Mouse (Mus musculus): Measurements from ENCODE around the gene Krtap9-3. TPM values are rescaled to one million over a fixed set of nuclear protein-coding genes. Genes with fewer than 3 reads are reported as not detected.

The Krtap9-3 gene
- polyA plus RNA-seq, 1 experiment from 2014 or later = not detected

DNA sequence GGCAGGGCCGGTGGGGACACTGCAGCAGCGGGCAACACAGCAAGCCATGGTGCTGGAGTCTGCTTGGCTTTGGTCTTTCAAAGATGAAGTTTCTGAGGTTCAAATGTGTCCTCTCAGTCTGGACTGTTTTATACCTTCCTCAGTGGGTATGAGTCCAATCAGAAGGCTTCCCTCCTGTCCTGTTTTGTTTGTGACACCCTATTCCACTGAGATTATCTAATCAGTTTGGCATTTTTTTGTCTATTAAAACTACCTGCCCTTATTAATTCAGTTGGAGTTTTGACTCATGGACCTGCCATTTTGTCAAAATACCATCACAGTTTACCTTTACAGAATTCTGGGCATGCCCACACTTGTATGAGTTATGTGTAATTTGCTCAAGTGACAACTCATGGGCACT is 41.2 kb downstream of the Krtap9-3 start, which contains the start of gene Krtap3-2:
TSS of gene Krtap3-2 (minus strand) at position 101 of the 400 bp plus-strand sequence.
- H3K9ac ChIP-seq (replicated peaks; ENCODE audit: low read length) = no peak within 1 kb of the TSS
- ATAC-seq (ENCODE audit: low FRiP score, low TSS enrichment) = no peak
- DNase-seq = no peak
- no peaks in the 10 kb centered on the region for H3K4me1 ChIP-seq (ENCODE audit: control insufficient read depth, insufficient read depth, low read length)
- H3K9me3 ChIP-seq (ENCODE audit: control insufficient read depth, low read length) = no peaks in the 10 kb centered on the region
- H3K4me3 ChIP-seq (replicated peaks; ENCODE audit: low read depth, low read length) = no peak within 1 kb of the TSS
- H3K27ac ChIP-seq (replicated peaks; ENCODE audit: low read depth, low read length) = no peak within 1 kb of the TSS
- 81% methylated on average over 2 of the region's 2 CpGs for WGBS
- H3K27me3 ChIP-seq (ENCODE audit: control insufficient read depth, insufficient read depth, low read length) = no peaks in the 10 kb centered on the region
- no peak within 1 kb of the TSS for H3K4me2 ChIP-seq (ENCODE audit: low read length)
- H3K36me3 ChIP-seq (ENCODE audit: control insufficient read depth, insufficient read depth, low read length) = no peaks in the 10 kb centered on the region

DNA sequence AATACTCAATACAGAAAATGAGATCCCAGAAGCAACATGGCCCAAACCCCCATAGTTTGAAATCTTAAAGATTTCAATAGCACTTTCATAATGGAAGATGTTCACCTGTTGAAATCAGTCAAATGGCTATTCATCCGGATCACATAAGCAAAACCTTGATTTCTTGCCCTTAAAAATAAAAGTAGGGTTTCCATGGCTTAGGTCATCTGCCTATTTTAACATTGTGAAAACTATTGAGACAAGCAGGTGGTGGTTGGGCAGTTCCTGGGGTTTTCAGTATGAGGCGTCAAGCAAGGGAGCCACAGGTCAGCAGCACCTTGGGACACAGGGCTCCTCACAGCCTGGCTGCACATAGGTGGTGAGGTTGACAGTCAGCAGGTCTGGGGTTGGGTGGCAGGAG is 41.7 kb downstream of the Krtap9-3 start:
- Histone ChIP-seq H3K9ac (replicated peaks; ENCODE audit: low read length) (no peak overlapping the region), H3K27me3 (ENCODE audit: control insufficient read depth, insufficient read depth, low read length) (no peaks in the 10 kb centered on the region), H3K27ac (replicated peaks; ENCODE audit: low read depth, low read length) (no peak overlapping the region), H3K36me3 (ENCODE audit: control insufficient read depth, insufficient read depth, low read length) (no peaks in the 10 kb centered on the region), H3K4me1 (ENCODE audit: control insufficient read depth, insufficient read depth, low read length) (no peaks in the 10 kb centered on the region), H3K4me2 (ENCODE audit: low read length) (no peak overlapping the region), H3K4me3 (replicated peaks; ENCODE audit: low read depth, low read length) (no peak overlapping the region), H3K9me3 (ENCODE audit: control insufficient read depth, low read length) (no peaks in the 10 kb centered on the region)
- DNase-seq = no peak
- 86% methylated on average over 2 of the region's 2 CpGs for WGBS
- ATAC-seq (ENCODE audit: low FRiP score, low TSS enrichment) = no peak

DNA sequence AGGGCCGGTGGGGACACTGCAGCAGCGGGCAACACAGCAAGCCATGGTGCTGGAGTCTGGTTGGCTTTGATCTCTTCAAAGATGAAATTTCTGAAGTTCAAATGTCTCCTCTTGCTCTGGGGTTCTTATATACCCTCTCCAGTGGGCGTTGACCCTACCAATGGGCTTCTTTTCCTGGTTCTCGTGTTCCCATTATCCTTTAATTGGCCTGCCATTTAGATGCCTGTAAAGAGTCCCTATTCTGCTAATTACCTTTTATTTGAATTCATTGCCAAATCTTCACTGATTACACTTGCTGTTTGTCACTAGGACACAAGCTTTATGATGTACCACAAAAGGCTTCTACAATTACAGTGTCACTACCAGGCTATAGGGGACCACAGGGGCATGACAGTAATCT is 47.1 kb downstream of the Krtap9-3 start, which contains the start of gene Krtap3-3:
TSS of gene Krtap3-3 (minus strand) at position 101 of the 400 bp plus-strand sequence.
- whole genome bisulfite sequencing = 86% methylated on average over 4 of the region's 4 CpGs
- Histone ChIP-seq H3K4me3 (replicated peaks; ENCODE audit: low read depth, low read length) (no peak within 1 kb of the TSS), H3K4me1 (ENCODE audit: control insufficient read depth, insufficient read depth, low read length) (no peaks in the 10 kb centered on the region), H3K4me2 (ENCODE audit: low read length) (no peak within 1 kb of the TSS), H3K9me3 (ENCODE audit: control insufficient read depth, low read length) (no peaks in the 10 kb centered on the region), H3K36me3 (ENCODE audit: control insufficient read depth, insufficient read depth, low read length) (no peaks in the 10 kb centered on the region), H3K27ac (replicated peaks; ENCODE audit: low read depth, low read length) (no peak within 1 kb of the TSS), H3K27me3 (ENCODE audit: control insufficient read depth, insufficient read depth, low read length) (no peaks in the 10 kb centered on the region), H3K9ac (replicated peaks; ENCODE audit: low read length) (no peak within 1 kb of the TSS)
- no peak for DNase-seq
- ATAC-seq (ENCODE audit: low FRiP score, low TSS enrichment) = no peak

DNA sequence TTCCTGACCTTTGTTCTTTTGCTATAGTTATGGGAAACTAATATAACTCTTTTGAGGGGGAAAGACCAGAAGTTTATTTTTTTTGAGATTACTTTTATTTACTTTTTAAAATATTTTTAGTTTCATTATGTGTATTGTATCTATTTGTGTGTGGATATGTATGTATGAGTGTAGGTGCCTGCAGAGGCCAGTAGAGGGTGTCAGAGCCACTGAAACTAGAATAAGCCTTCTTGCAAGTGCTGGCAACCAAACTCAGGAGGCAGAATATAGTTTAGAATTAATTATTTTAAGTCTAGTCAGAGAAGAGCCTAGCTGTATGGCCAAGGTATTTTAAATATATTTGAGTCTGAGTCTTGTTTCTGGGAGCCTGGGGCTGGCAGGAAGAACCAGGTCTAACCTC is 50.0 kb downstream of the Krtap9-3 start:
- no peaks in the 10 kb centered on the region for H3K36me3 ChIP-seq (ENCODE audit: control insufficient read depth, insufficient read depth, low read length)
- no peak overlapping the region for H3K4me2 ChIP-seq (ENCODE audit: low read length)
- no peaks in the 10 kb centered on the region for H3K9me3 ChIP-seq (ENCODE audit: control insufficient read depth, low read length)
- H3K27me3 ChIP-seq (ENCODE audit: control insufficient read depth, insufficient read depth, low read length) = no peaks in the 10 kb centered on the region
- no peaks in the 10 kb centered on the region for H3K4me1 ChIP-seq (ENCODE audit: control insufficient read depth, insufficient read depth, low read length)
- no peak for ATAC-seq (ENCODE audit: low FRiP score, low TSS enrichment)
- no peak overlapping the region for H3K4me3 ChIP-seq (replicated peaks; ENCODE audit: low read depth, low read length)
- no peak for DNase-seq
- no peak overlapping the region for H3K9ac ChIP-seq (replicated peaks; ENCODE audit: low read length)
- H3K27ac ChIP-seq (replicated peaks; ENCODE audit: low read depth, low read length) = no peak overlapping the region

Other genes with a start within 250 kb of the Krtap9-3 start
- gene Krt27, start 247.0 kb downstream of the Krtap9-3 start, polyA plus RNA-seq (2014; fragmentation: Nextera tagmentation; extraction: Ambion mirVana) = not detected in 2 replicates
- 0.17 and 0.26 TPM in 2 replicates for gene Krt28, start 223.2 kb downstream of the Krtap9-3 start, polyA plus RNA-seq (2014; fragmentation: Nextera tagmentation; extraction: Ambion mirVana)
- 33.8 and 37.9 TPM in 2 replicates for gene Krt10, start 208.7 kb downstream of the Krtap9-3 start, polyA plus RNA-seq (2014; fragmentation: Nextera tagmentation; extraction: Ambion mirVana)
- not detected in 2 replicates for gene Krt12, start 175.8 kb downstream of the Krtap9-3 start, polyA plus RNA-seq (2014; fragmentation: Nextera tagmentation; extraction: Ambion mirVana)
- gene Krt20, start 160.0 kb downstream of the Krtap9-3 start, polyA plus RNA-seq (2014; fragmentation: Nextera tagmentation; extraction: Ambion mirVana) = 0.11 TPM in 1 of 2 replicates, not detected in the other
- gene Krt23, start 105.0 kb downstream of the Krtap9-3 start, polyA plus RNA-seq (2014; fragmentation: Nextera tagmentation; extraction: Ambion mirVana) = 0.39 TPM in 1 of 2 replicates, not detected in the other
- gene Krt39, start 76.8 kb downstream of the Krtap9-3 start, polyA plus RNA-seq (2014; fragmentation: Nextera tagmentation; extraction: Ambion mirVana) = not detected in 2 replicates
- not detected in 2 replicates for gene Krt40, start 54.9 kb downstream of the Krtap9-3 start, polyA plus RNA-seq (2014; fragmentation: Nextera tagmentation; extraction: Ambion mirVana)
- not detected in 2 replicates for gene Krtap3-3, start 47.2 kb downstream of the Krtap9-3 start, polyA plus RNA-seq (2014; fragmentation: Nextera tagmentation; extraction: Ambion mirVana)
- gene Krtap3-2, start 41.3 kb downstream of the Krtap9-3 start, polyA plus RNA-seq (2014; fragmentation: Nextera tagmentation; extraction: Ambion mirVana) = not detected in 2 replicates
- gene Gm11939, start 38.6 kb downstream of the Krtap9-3 start, polyA plus RNA-seq (2014; fragmentation: Nextera tagmentation; extraction: Ambion mirVana) = not detected in 2 replicates
- not detected in 2 replicates for gene Krtap3-1, start 31.5 kb downstream of the Krtap9-3 start, polyA plus RNA-seq (2014; fragmentation: Nextera tagmentation; extraction: Ambion mirVana)
- gene Krtap1-5, start 17.1 kb downstream of the Krtap9-3 start, polyA plus RNA-seq (2014; fragmentation: Nextera tagmentation; extraction: Ambion mirVana) = not detected in 2 replicates
- gene Krtap1-4, start 14.5 kb downstream of the Krtap9-3 start, polyA plus RNA-seq (2014; fragmentation: Nextera tagmentation; extraction: Ambion mirVana) = not detected in 2 replicates
- gene Krtap1-3, start 6.8 kb downstream of the Krtap9-3 start, polyA plus RNA-seq (2014; fragmentation: Nextera tagmentation; extraction: Ambion mirVana) = not detected in 2 replicates
- not detected in 2 replicates for gene Gm11938, start 5.2 kb upstream of the Krtap9-3 start, polyA plus RNA-seq (2014; fragmentation: Nextera tagmentation; extraction: Ambion mirVana)
- not detected in 2 replicates for gene Gm11937, start 12.1 kb upstream of the Krtap9-3 start, polyA plus RNA-seq (2014; fragmentation: Nextera tagmentation; extraction: Ambion mirVana)
- gene Krtap2-4, start 16.7 kb upstream of the Krtap9-3 start, polyA plus RNA-seq (2014; fragmentation: Nextera tagmentation; extraction: Ambion mirVana) = not detected in 2 replicates
- gene Gm11562, start 22.3 kb upstream of the Krtap9-3 start, polyA plus RNA-seq (2014; fragmentation: Nextera tagmentation; extraction: Ambion mirVana) = not detected in 2 replicates
- not detected in 2 replicates for gene Krtap4-1, start 30.1 kb upstream of the Krtap9-3 start, polyA plus RNA-seq (2014; fragmentation: Nextera tagmentation; extraction: Ambion mirVana)
- not detected in 2 replicates for gene Krtap4-2, start 37.0 kb upstream of the Krtap9-3 start, polyA plus RNA-seq (2014; fragmentation: Nextera tagmentation; extraction: Ambion mirVana)
- not detected in 2 replicates for gene Krtap4-7, start 46.0 kb upstream of the Krtap9-3 start, polyA plus RNA-seq (2014; fragmentation: Nextera tagmentation; extraction: Ambion mirVana)
- not detected in 2 replicates for gene Gm11555, start 52.1 kb upstream of the Krtap9-3 start, polyA plus RNA-seq (2014; fragmentation: Nextera tagmentation; extraction: Ambion mirVana)
- gene Gm11563, start 60.9 kb upstream of the Krtap9-3 start, polyA plus RNA-seq (2014; fragmentation: Nextera tagmentation; extraction: Ambion mirVana) = not detected in 2 replicates
- not detected in 2 replicates for gene Krtap4-6, start 67.9 kb upstream of the Krtap9-3 start, polyA plus RNA-seq (2014; fragmentation: Nextera tagmentation; extraction: Ambion mirVana)
- gene Gm14190, start 92.6 kb upstream of the Krtap9-3 start, polyA plus RNA-seq (2014; fragmentation: Nextera tagmentation; extraction: Ambion mirVana) = not detected in 2 replicates
- not detected in 2 replicates for gene Gm14180, start 136.2 kb upstream of the Krtap9-3 start, polyA plus RNA-seq (2014; fragmentation: Nextera tagmentation; extraction: Ambion mirVana)
- gene Gm11595, start 174.8 kb upstream of the Krtap9-3 start, polyA plus RNA-seq (2014; fragmentation: Nextera tagmentation; extraction: Ambion mirVana) = not detected in 2 replicates
- not detected in 2 replicates for gene Krtap4-8, start 182.6 kb upstream of the Krtap9-3 start, polyA plus RNA-seq (2014; fragmentation: Nextera tagmentation; extraction: Ambion mirVana)
- gene Krtap4-9, start 187.1 kb upstream of the Krtap9-3 start, polyA plus RNA-seq (2014; fragmentation: Nextera tagmentation; extraction: Ambion mirVana) = not detected in 2 replicates
- gene Gm11596, start 195.4 kb upstream of the Krtap9-3 start, polyA plus RNA-seq (2014; fragmentation: Nextera tagmentation; extraction: Ambion mirVana) = not detected in 2 replicates
- not detected in 2 replicates for gene Gm11569, start 200.8 kb upstream of the Krtap9-3 start, polyA plus RNA-seq (2014; fragmentation: Nextera tagmentation; extraction: Ambion mirVana)
- gene Gm11554, start 206.3 kb upstream of the Krtap9-3 start, polyA plus RNA-seq (2014; fragmentation: Nextera tagmentation; extraction: Ambion mirVana) = not detected in 2 replicates
- not detected in 2 replicates for gene Krtap4-13, start 211.8 kb upstream of the Krtap9-3 start, polyA plus RNA-seq (2014; fragmentation: Nextera tagmentation; extraction: Ambion mirVana)
- not detected in 2 replicates for gene Gm11564, start 217.6 kb upstream of the Krtap9-3 start, polyA plus RNA-seq (2014; fragmentation: Nextera tagmentation; extraction: Ambion mirVana)
- gene 2300003K06Rik, start 240.0 kb upstream of the Krtap9-3 start, polyA plus RNA-seq (2014; fragmentation: Nextera tagmentation; extraction: Ambion mirVana) = not detected in 2 replicates